Mouse (Mus musculus): ENCODE measurements around the gene 5730480H06Rik. TPM values are rescaled to one million over a fixed set of nuclear protein-coding genes. Genes with fewer than 3 reads are reported as not detected.

Gene 5730480H06Rik
- polyA plus RNA-seq, 1 experiment from 2014 or later: 23.6 TPM

GRCm38 (mm10) chr5:48345983-48346648, 18.4 kb downstream of the 5730480H06Rik start:
- Histone ChIP-seq H3K36me3 (no peaks in the 10 kb centered on the region), H3K27me3 (ENCODE audit: insufficient read depth, poor library complexity, severe bottlenecking) (no peaks in the 10 kb centered on the region), H3K4me1 (no peaks in the 10 kb centered on the region), H3K4me3 (no peak overlapping the region), H3K27ac (no peak overlapping the region), H3K9me3 (no peaks in the 10 kb centered on the region)
- DNase-seq (ENCODE audit: low spot score): no peak
- 89% methylated on average over 2 of the region's 2 CpGs for WGBS

- no peaks in the 10 kb centered on the region for H3K27me3 ChIP-seq (ENCODE audit: insufficient read depth, poor library complexity, severe bottlenecking)
- H3K36me3 ChIP-seq: no peaks in the 10 kb centered on the region
- H3K4me1 ChIP-seq: no peaks in the 10 kb centered on the region
- H3K9me3 ChIP-seq: no peaks in the 10 kb centered on the region
- no peak overlapping the region for H3K4me3 ChIP-seq
- 70% methylated on average over 1 of the region's 1 CpGs for WGBS
- H3K27ac ChIP-seq: no peak overlapping the region
- DNase-seq (ENCODE audit: low spot score): no peak
Measured at GRCm38 (mm10) chr5:48349309-48349708, 21.6 kb downstream of the 5730480H06Rik start.

GRCm38 (mm10) chr5:48371890-48372766, 44.4 kb downstream of the 5730480H06Rik start:
- no peaks in the 10 kb centered on the region for H3K9me3 ChIP-seq
- H3K27me3 ChIP-seq (ENCODE audit: insufficient read depth, poor library complexity, severe bottlenecking): no peaks in the 10 kb centered on the region
- WGBS: under 1% methylated on average over 44 of the region's 44 CpGs
- peak overlapping the region; percentile 91 for H3K27ac ChIP-seq
- peak; percentile 96 for DNase-seq (ENCODE audit: low spot score)
- H3K4me3 ChIP-seq: peak overlapping the region; percentile 96
- H3K4me1 ChIP-seq: peaks cover 10% of the 10 kb centered on the region; the same call in 1 of the 2 replicates
- peaks cover 17% of the 10 kb centered on the region; the same call in 1 of the 2 replicates for H3K36me3 ChIP-seq

GRCm38 (mm10) chr5:48402497-48402896, 74.7 kb downstream of the 5730480H06Rik start:
- DNase-seq (ENCODE audit: low spot score): no peak
- 52% methylated on average over 3 of the region's 3 CpGs for WGBS
- Histone ChIP-seq H3K4me1 (no peaks in the 10 kb centered on the region), H3K36me3 (peaks cover 4% of the 10 kb centered on the region; the same call in 1 of the 2 replicates), H3K4me3 (no peak overlapping the region), H3K27ac (no peak overlapping the region), H3K27me3 (ENCODE audit: insufficient read depth, poor library complexity, severe bottlenecking) (no peaks in the 10 kb centered on the region), H3K9me3 (no peaks in the 10 kb centered on the region)

- H3K27me3 ChIP-seq (ENCODE audit: insufficient read depth, poor library complexity, severe bottlenecking): no peaks in the 10 kb centered on the region
- no peak overlapping the region for H3K27ac ChIP-seq
- H3K4me1 ChIP-seq: no peaks in the 10 kb centered on the region
- WGBS: 42% methylated on average over 4 of the region's 4 CpGs
- no peak overlapping the region for H3K4me3 ChIP-seq
- no peaks in the 10 kb centered on the region for H3K9me3 ChIP-seq
- DNase-seq (ENCODE audit: low spot score): no peak
- H3K36me3 ChIP-seq: no peaks in the 10 kb centered on the region
Measured at GRCm38 (mm10) chr5:48408276-48408675, 80.5 kb downstream of the 5730480H06Rik start.

GRCm38 (mm10) chr5:48410348-48410747, 82.6 kb downstream of the 5730480H06Rik start:
- H3K36me3 ChIP-seq: no peaks in the 10 kb centered on the region
- H3K27ac ChIP-seq: no peak overlapping the region
- no peaks in the 10 kb centered on the region for H3K4me1 ChIP-seq
- DNase-seq (ENCODE audit: low spot score): no peak
- no peak overlapping the region for H3K4me3 ChIP-seq
- 82% methylated on average over 5 of the region's 5 CpGs for WGBS
- H3K27me3 ChIP-seq (ENCODE audit: insufficient read depth, poor library complexity, severe bottlenecking): no peaks in the 10 kb centered on the region
- no peaks in the 10 kb centered on the region for H3K9me3 ChIP-seq

DNA sequence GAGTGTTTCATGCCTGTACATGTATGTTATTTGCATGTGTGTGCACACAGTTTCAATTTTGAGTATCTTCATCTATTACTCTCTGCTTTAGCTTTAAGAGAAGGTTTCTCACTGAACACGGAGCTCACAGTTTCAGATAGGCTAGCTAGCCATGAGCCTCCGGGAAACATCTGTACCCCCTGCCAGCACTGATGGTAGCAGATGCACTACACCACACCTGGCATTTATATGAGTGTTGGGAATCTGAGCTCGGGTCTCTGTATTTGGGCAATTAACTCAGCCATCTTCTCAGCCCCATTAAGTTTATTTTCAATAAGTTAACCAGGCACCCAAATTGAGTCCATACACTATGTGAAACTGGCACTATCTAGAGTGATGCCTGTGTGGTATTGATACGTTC, 83.7 kb downstream of the 5730480H06Rik start:
- H3K36me3 ChIP-seq: no peaks in the 10 kb centered on the region
- 84% methylated on average over 4 of the region's 4 CpGs for WGBS
- no peaks in the 10 kb centered on the region for H3K4me1 ChIP-seq
- DNase-seq (ENCODE audit: low spot score): no peak
- H3K4me3 ChIP-seq: no peak overlapping the region
- no peaks in the 10 kb centered on the region for H3K27me3 ChIP-seq (ENCODE audit: insufficient read depth, poor library complexity, severe bottlenecking)
- H3K27ac ChIP-seq: no peak overlapping the region
- H3K9me3 ChIP-seq: no peaks in the 10 kb centered on the region

GRCm38 (mm10) chr5:48412261-48412660, 84.5 kb downstream of the 5730480H06Rik start:
- DNase-seq (ENCODE audit: low spot score): no peak
- 94% methylated on average over 4 of the region's 4 CpGs for WGBS
- no peaks in the 10 kb centered on the region for H3K36me3 ChIP-seq
- H3K9me3 ChIP-seq: no peaks in the 10 kb centered on the region
- no peak overlapping the region for H3K27ac ChIP-seq
- H3K4me1 ChIP-seq: no peaks in the 10 kb centered on the region
- no peaks in the 10 kb centered on the region for H3K27me3 ChIP-seq (ENCODE audit: insufficient read depth, poor library complexity, severe bottlenecking)
- H3K4me3 ChIP-seq: no peak overlapping the region

- WGBS: 82% methylated on average over 2 of the region's 2 CpGs
- H3K27ac ChIP-seq: no peak overlapping the region
Measured at GRCm38 (mm10) chr5:48419741-48420140, 92.0 kb downstream of the 5730480H06Rik start.

GRCm38 (mm10) chr5:48421957-48422356, 94.2 kb downstream of the 5730480H06Rik start:
- H3K36me3 ChIP-seq: no peaks in the 10 kb centered on the region
- no peaks in the 10 kb centered on the region for H3K4me1 ChIP-seq
- H3K9me3 ChIP-seq: no peaks in the 10 kb centered on the region
- H3K27me3 ChIP-seq (ENCODE audit: insufficient read depth, poor library complexity, severe bottlenecking): no peaks in the 10 kb centered on the region
- DNase-seq (ENCODE audit: low spot score): no peak
- H3K4me3 ChIP-seq: no peak overlapping the region
- WGBS: 68% methylated on average over 1 of the region's 1 CpGs
- H3K27ac ChIP-seq: no peak overlapping the region

More at GRCm38 (mm10) chr5:48419741-48420140, 92.0 kb downstream of the 5730480H06Rik start:
- H3K36me3 ChIP-seq: no peaks in the 10 kb centered on the region
- no peaks in the 10 kb centered on the region for H3K9me3 ChIP-seq
- H3K4me3 ChIP-seq: no peak overlapping the region
- H3K27me3 ChIP-seq (ENCODE audit: insufficient read depth, poor library complexity, severe bottlenecking): no peaks in the 10 kb centered on the region
- no peaks in the 10 kb centered on the region for H3K4me1 ChIP-seq
- DNase-seq (ENCODE audit: low spot score): no peak

DNA sequence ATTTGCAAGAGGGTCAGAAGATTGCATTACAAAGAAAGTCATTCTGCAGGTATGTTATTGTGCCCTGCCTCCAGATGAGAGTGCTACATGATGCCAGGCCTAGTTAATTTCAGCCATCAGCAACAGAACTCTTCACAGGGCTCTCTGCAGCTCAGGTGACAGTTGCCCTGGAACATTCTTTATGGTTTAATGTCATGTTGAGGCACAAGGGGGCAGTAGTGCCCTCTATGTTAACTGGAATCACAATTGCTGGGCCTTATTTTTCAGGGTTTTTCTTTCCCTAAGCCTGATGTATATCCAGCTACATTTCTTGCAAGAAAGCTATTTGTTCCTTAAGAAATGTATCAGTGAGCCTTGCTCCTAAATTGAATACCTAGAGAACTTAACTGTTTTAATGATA, 102.7 kb downstream of the 5730480H06Rik start:
- Histone ChIP-seq H3K36me3 (no peaks in the 10 kb centered on the region), H3K4me3 (no peak overlapping the region), H3K27ac (no peak overlapping the region), H3K27me3 (ENCODE audit: insufficient read depth, poor library complexity, severe bottlenecking) (no peaks in the 10 kb centered on the region), H3K9me3 (no peaks in the 10 kb centered on the region), H3K4me1 (no peaks in the 10 kb centered on the region)
- no peak for DNase-seq (ENCODE audit: low spot score)

- H3K36me3 ChIP-seq: no peaks in the 10 kb centered on the region
- no peaks in the 10 kb centered on the region for H3K4me1 ChIP-seq
- no peaks in the 10 kb centered on the region for H3K9me3 ChIP-seq
- H3K27ac ChIP-seq: no peak overlapping the region
- H3K27me3 ChIP-seq (ENCODE audit: insufficient read depth, poor library complexity, severe bottlenecking): no peaks in the 10 kb centered on the region
- WGBS: 71% methylated on average over 1 of the region's 1 CpGs
- H3K4me3 ChIP-seq: no peak overlapping the region
- no peak for DNase-seq (ENCODE audit: low spot score)
Measured at GRCm38 (mm10) chr5:48448888-48449287, 121.1 kb downstream of the 5730480H06Rik start.

DNA sequence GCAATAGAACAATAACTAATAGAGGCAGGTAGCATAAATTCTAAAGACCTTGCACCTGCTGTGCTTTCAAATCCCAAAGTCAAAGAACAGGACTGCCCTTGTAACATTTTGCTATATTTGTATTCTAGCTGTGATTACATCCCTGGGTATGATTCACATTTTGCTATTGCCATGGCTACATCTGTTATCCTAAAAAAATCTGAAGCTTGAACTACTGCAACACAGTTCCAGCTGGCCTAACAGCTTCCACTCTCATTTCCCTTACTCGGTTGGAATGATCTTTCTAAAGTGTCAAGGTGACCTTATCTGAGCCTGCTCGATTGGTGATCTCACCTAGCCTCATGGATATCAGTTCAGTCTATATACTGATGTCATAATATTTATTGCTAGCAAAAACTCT, 132.5 kb downstream of the 5730480H06Rik start:
- 63% methylated on average over 2 of the region's 2 CpGs for WGBS
- Histone ChIP-seq H3K27me3 (ENCODE audit: insufficient read depth, poor library complexity, severe bottlenecking) (no peaks in the 10 kb centered on the region), H3K27ac (no peak overlapping the region), H3K9me3 (no peaks in the 10 kb centered on the region), H3K36me3 (no peaks in the 10 kb centered on the region), H3K4me1 (no peaks in the 10 kb centered on the region), H3K4me3 (no peak overlapping the region)
- no peak for DNase-seq (ENCODE audit: low spot score)

Data from heart, embryonic 10.5 days (tissue).